Mouse (Mus musculus) liver, embryonic 11.5 days (tissue): ENCODE results near the gene AI597479. TPM values are rescaled to one million over a fixed set of nuclear protein-coding genes. Genes with fewer than 3 reads are reported as not detected.

Experiments
- ATAC-seq: fragments of 200-750 bp; cut with Nextera tagmentation; replicated peaks from 2 replicates; pipeline ENCODE4 v1.8.0; 2017; ENCODE audit warnings: moderate number of reproducible peaks, mild to moderate bottlenecking, moderate TSS enrichment, moderate library complexity; ENCODE audit not compliant: low FRiP score
- DNase-seq: peaks from one replicate; pipeline ENCODE4 v3.0.0-alpha.2; 2017; ENCODE audit warnings: low spot score
- H3K27ac ChIP-seq: fragments of 300-500 bp; sonication (generic); 2 replicates; pipeline ENCODE4 v1.5.1; 2014; ENCODE audit warnings: mild to moderate bottlenecking, low read depth, low read length, control low read depth
- H3K27me3 ChIP-seq: fragments of 300-500 bp; sonication (generic); replicated peaks from 2 replicates; pipeline ENCODE4 v1.6.1; 2014; ENCODE audit warnings: low read length, mixed read lengths; ENCODE audit not compliant: control insufficient read depth, insufficient read depth
- H3K36me3 ChIP-seq: fragments of 300-500 bp; sonication (generic); 2 replicates; pipeline ENCODE4 v1.6.1; 2014; ENCODE audit warnings: mild to moderate bottlenecking, low read length, moderate library complexity, mixed read lengths; ENCODE audit not compliant: control insufficient read depth, insufficient read depth
- H3K4me1 ChIP-seq: fragments of 300-500 bp; sonication (generic); replicated peaks from 2 replicates; pipeline ENCODE4 v1.6.1; 2014; ENCODE audit warnings: low read length, mixed read lengths; ENCODE audit not compliant: control insufficient read depth, insufficient read depth
- H3K4me2 ChIP-seq: fragments of 300-500 bp; sonication (generic); 2 replicates; pipeline ENCODE4 v1.6.1; 2014; ENCODE audit warnings: mild to moderate bottlenecking, control low read depth, moderate library complexity
- H3K4me3 ChIP-seq: fragments of 300-500 bp; sonication (generic); 2 replicates; pipeline ENCODE4 v1.5.1; 2014; ENCODE audit warnings: low read depth, low read length, control low read depth
- H3K9ac ChIP-seq: fragments of 300-500 bp; sonication (generic); 2 replicates; pipeline ENCODE4 v1.6.1; 2014; ENCODE audit warnings: low read depth, low read length, control low read depth
- H3K9me3 ChIP-seq: fragments of 300-500 bp; sonication (generic); 2 replicates; pipeline ENCODE4 v1.6.1; 2016; ENCODE audit warnings: low read length, inconsistent platforms, mixed read lengths; ENCODE audit not compliant: control insufficient read depth
- WGBS: fragments of 180-500 bp; shearing (Covaris S2); extraction: QIAGEN DNeasy Blood & Tissue Kit; methylation state at CpG from one replicate; pipeline ENCODE4 v1.1.7; 2014; 5-methylcytosine and 5-hydroxymethylcytosine counted together
- polyA plus RNA-seq: library from polyadenylated mRNA; unstranded; fragments of >200 nt; fragmentation: Nextera tagmentation; extraction: Ambion mirVana; gene quantifications from 2 replicates; pipeline ENCODE4 v1.2.1, GENCODE M21; 2014

Gene AI597479
- polyA plus RNA-seq, 1 experiment from 2014 or later: 21.5 TPM

- 46% methylated on average over 4 of the region's 4 CpGs for WGBS
- DNase-seq (no peak), ATAC-seq (0 out of 2 replicates have a peak, but pooled peaks have one; percentile 41)
- Histone ChIP-seq H3K27me3 (no peaks in the 10 kb centered on the region), H3K4me2 (no peak overlapping the region), H3K27ac (no peak overlapping the region), H3K36me3 (peaks cover 9% of the 10 kb centered on the region), H3K9me3 (no peaks in the 10 kb centered on the region), H3K4me1 (peaks cover 4% of the 10 kb centered on the region; the same call in 1 of the 2 replicates), H3K4me3 (no peak overlapping the region), H3K9ac (no peak overlapping the region)
Measured at GRCm38 (mm10) chr1:43110556-43110955, 12.0 kb downstream of the AI597479 start.

GRCm38 (mm10) chr1:43112882-43113281 is 14.4 kb downstream of the AI597479 start:
- 0 out of 2 replicates have a peak, but pooled peaks have one; percentile 20 for ATAC-seq

GRCm38 (mm10) chr1:43117435-43117834 is 18.9 kb downstream of the AI597479 start:
- Histone ChIP-seq H3K36me3 (peaks cover 26% of the 10 kb centered on the region), H3K27me3 (no peaks in the 10 kb centered on the region), H3K9me3 (no peaks in the 10 kb centered on the region), H3K4me3 (no peak overlapping the region), H3K4me1 (peaks cover 4% of the 10 kb centered on the region; the same call in 1 of the 2 replicates), H3K4me2 (no peak overlapping the region), H3K27ac (no peak overlapping the region), H3K9ac (no peak overlapping the region)
- DNase-seq (no peak), ATAC-seq (no peak)
- 90% methylated on average over 8 of the region's 8 CpGs for WGBS

More at GRCm38 (mm10) chr1:43112882-43113281, 14.4 kb downstream of the AI597479 start:
- DNase-seq: no peak
- Histone ChIP-seq H3K27ac (no peak overlapping the region), H3K4me1 (peaks cover 4% of the 10 kb centered on the region; the same call in 1 of the 2 replicates), H3K4me2 (no peak overlapping the region), H3K36me3 (peaks cover 21% of the 10 kb centered on the region), H3K9me3 (no peaks in the 10 kb centered on the region), H3K4me3 (no peak overlapping the region), H3K27me3 (no peaks in the 10 kb centered on the region), H3K9ac (no peak overlapping the region)
- 88% methylated on average over 2 of the region's 2 CpGs for WGBS

GRCm38 (mm10) chr1:43120950-43121349 is 22.4 kb downstream of the AI597479 start:
- 67% methylated on average over 5 of the region's 5 CpGs for WGBS
- H3K4me1 ChIP-seq: no peaks in the 10 kb centered on the region; the same call in 1 of the 2 replicates
- peaks cover 20% of the 10 kb centered on the region for H3K36me3 ChIP-seq
- no peak overlapping the region for H3K9ac ChIP-seq
- no peak overlapping the region for H3K27ac ChIP-seq
- DNase-seq (no peak), ATAC-seq (no peak)
- H3K4me2 ChIP-seq: no peak overlapping the region
- H3K4me3 ChIP-seq: no peak overlapping the region
- no peaks in the 10 kb centered on the region for H3K27me3 ChIP-seq
- no peaks in the 10 kb centered on the region for H3K9me3 ChIP-seq

GRCm38 (mm10) chr1:43122616-43123015 is 24.1 kb downstream of the AI597479 start:
- Histone ChIP-seq H3K27me3 (no peaks in the 10 kb centered on the region), H3K4me3 (no peak overlapping the region), H3K4me1 (no peaks in the 10 kb centered on the region; the same call in 1 of the 2 replicates), H3K9me3 (no peaks in the 10 kb centered on the region), H3K9ac (no peak overlapping the region), H3K4me2 (no peak overlapping the region), H3K36me3 (peaks cover 11% of the 10 kb centered on the region), H3K27ac (no peak overlapping the region)
- WGBS: 80% methylated on average over 2 of the region's 2 CpGs
- ATAC-seq (no peak), DNase-seq (no peak)

GRCm38 (mm10) chr1:43124726-43125125 is 26.2 kb downstream of the AI597479 start:
- no peaks in the 10 kb centered on the region for H3K36me3 ChIP-seq
- no peak overlapping the region for H3K27ac ChIP-seq
- no peak overlapping the region for H3K4me3 ChIP-seq
- H3K27me3 ChIP-seq: no peaks in the 10 kb centered on the region
- H3K4me1 ChIP-seq: no peaks in the 10 kb centered on the region; the same call in 1 of the 2 replicates
- no peaks in the 10 kb centered on the region for H3K9me3 ChIP-seq
- no peak overlapping the region for H3K9ac ChIP-seq
- 65% methylated on average over 4 of the region's 4 CpGs for WGBS
- ATAC-seq (no peak), DNase-seq (no peak)
- no peak overlapping the region for H3K4me2 ChIP-seq

- Histone ChIP-seq H3K9ac (no peak overlapping the region), H3K9me3 (no peaks in the 10 kb centered on the region), H3K27ac (no peak overlapping the region), H3K4me1 (no peaks in the 10 kb centered on the region), H3K4me3 (no peak overlapping the region), H3K36me3 (no peaks in the 10 kb centered on the region), H3K27me3 (no peaks in the 10 kb centered on the region), H3K4me2 (no peak overlapping the region)
- ATAC-seq: no peak
- DNase-seq: no peak
Measured at GRCm38 (mm10) chr1:43127196-43127595, 28.7 kb downstream of the AI597479 start.

GRCm38 (mm10) chr1:43127820-43128610 is 29.5 kb downstream of the AI597479 start:
- no peak for ATAC-seq
- no peaks in the 10 kb centered on the region for H3K9me3 ChIP-seq
- H3K4me3 ChIP-seq: no peak overlapping the region
- H3K4me1 ChIP-seq: no peaks in the 10 kb centered on the region
- H3K27me3 ChIP-seq: no peaks in the 10 kb centered on the region
- H3K36me3 ChIP-seq: no peaks in the 10 kb centered on the region
- DNase-seq: no peak
- no peak overlapping the region for H3K9ac ChIP-seq
- 70% methylated on average over 8 of the region's 8 CpGs for WGBS
- H3K27ac ChIP-seq: no peak overlapping the region
- H3K4me2 ChIP-seq: no peak overlapping the region
